Mouse (Mus musculus) MEL-GATA-1-ER (cell line): Measurements from ENCODE around the gene Sos2.
A peak's percentile ranks its signal among the peaks of the same experiment; 100 is the strongest.
"Not testable (repeated sequence)": the region's sequence is repeated elsewhere in the genome, so short reads cannot be mapped to it uniquely, and the experiment has no call there.

Source experiments
- DNase-seq: peaks from one replicate; pipeline ENCODE4 v3.0.0-alpha.2; 2012; ENCODE audit warnings: low read depth; ENCODE audit errors: extremely low read depth

The Sos2 gene

GRCm38 (mm10) chr12:69569926-69570325 is 111.7 kb downstream of the Sos2 start:
- DNase-seq: no peak

GRCm38 (mm10) chr12:69568266-69568665 is 113.4 kb downstream of the Sos2 start:
- DNase-seq: no peak

- DNase-seq: not testable (repeated sequence)
Measured at GRCm38 (mm10) chr12:69561006-69561405, 120.6 kb downstream of the Sos2 start.

GRCm38 (mm10) chr12:69556221-69556861 is 125.3 kb downstream of the Sos2 start:
- DNase-seq: no peak

DNA sequence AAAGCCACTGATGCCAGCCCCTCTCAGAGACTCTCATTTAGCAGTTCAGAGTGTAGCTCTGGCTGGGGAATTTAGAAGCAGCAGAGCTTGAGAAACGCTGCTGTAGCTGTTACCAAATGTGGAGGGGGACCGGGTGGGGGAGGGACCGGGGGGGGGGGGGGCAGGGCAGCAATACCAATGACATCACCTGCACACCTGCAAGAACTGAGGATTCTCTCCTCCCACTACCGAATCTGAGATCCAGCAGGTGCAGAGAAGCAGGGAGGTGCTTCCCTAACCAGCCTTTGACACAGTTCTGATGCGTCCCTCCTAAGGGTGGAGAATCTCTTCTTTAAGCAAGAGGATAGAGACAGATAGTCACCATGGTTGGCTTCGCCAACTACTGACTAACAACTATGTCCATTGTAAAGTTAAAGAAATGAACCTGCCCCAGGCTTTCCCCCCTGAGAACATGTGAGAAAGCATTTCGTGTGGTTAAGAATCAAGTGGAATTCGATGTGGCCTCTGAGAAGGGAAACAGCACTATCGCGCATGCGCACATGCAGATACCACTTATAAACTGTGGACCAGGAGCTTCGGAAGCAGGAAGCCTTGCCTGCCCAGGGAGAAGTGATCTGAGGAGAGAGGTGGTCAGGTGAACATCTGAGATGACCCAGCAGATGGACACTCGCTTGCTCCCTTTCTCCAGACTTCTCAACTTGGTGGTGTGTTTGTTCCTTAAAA is 136.0 kb downstream of the Sos2 start:
- no peak for DNase-seq

DNA sequence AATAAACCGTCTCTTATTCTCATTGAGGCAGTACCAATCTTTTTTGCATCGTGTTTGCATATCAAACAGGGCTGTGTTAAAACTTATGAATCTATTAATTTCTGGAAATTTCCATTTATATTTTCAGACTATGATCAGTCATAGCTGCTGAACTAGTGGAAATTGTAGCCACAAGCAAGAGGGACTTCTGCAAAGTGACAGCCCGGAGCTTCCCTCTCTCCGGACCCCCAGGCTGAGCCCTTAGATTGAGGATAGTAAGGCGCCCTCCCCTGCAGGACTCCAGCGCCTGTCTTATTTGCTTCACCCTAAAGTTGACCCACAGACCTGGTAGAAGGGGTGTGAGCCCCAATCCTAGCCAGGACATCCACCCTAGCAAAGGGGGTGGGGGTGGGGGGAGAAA is 136.7 kb downstream of the Sos2 start:
- DNase-seq: no peak

GRCm38 (mm10) chr12:69544562-69544961 is 137.1 kb downstream of the Sos2 start:
- DNase-seq: no peak

DNA sequence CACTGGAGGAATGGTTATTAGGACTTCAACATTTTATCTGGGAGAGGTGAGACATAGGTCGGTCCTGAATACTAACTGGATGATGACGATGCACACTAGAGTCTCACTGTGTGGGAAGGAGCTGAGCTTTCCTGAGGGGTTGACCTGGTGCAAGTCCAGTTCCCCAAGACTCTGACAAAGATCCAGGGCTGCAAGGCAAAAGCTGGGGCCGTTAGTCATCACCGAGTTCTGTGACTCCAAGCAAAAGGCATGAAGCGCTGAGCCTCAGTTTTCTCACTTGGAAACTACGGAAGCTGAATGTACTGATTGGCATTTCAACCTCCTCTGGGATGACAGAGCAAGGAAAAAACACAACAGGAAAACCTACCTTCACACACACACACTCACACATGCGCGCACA is 139.3 kb downstream of the Sos2 start:
- no peak for DNase-seq

DNA sequence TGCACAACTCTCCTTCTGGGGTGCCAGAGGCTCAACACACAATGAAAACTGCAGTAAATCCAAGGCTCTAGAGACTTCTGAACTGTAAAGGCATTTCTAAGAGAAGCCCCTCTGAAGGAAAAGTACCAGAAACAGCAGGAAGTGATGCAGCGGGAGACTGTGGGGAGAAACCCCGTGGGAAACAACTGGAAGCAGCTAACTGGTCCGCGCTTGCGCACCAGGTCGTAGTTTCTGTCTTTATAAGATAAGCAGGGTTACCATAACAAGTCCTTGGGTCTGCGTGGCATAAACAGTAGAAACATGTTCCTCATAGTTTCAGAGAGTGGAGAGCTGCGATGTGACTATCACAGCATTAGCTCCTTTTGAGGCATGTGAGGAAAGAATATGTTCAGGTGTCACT is 140.0 kb downstream of the Sos2 start:
- DNase-seq: peak; percentile 90

GRCm38 (mm10) chr12:69539353-69539752 is 142.3 kb downstream of the Sos2 start:
- peak; percentile 80 for DNase-seq

GRCm38 (mm10) chr12:69538362-69538950 is 143.2 kb downstream of the Sos2 start:
- peak; percentile 75 for DNase-seq

DNA sequence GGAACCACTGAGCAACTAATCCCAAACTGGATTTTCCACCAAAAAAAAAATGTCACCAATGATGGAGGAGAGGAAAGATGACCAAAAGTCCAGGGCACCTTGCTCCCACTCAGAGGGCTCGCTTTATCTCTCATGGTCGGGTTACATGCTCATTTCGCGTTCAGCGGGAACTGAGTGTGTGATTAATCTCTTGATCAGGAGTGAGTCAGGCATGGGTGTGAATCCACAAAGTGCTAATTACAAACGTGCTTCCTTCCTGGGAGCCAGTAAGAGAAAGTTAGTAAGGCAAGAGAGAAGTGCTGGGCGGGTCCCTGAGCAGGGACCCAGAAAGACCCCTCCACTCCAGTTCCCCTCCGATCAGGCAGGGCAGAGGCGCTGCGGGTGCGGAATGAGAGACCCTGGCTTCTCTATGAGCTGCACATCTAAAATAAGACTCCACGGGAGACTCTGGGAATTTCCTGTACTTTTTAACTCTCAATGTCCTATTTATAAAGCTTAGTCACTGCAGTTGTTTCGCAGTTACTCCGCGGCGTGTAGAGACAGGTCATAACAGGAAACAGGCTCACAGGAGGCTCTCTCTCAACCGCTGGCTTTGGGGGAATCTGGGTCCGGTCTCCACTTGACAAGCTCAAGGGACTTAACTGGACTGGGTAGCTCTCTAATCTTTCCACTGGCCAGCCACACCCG is 143.8 kb downstream of the Sos2 start:
- peak; percentile 70 for DNase-seq

DNA sequence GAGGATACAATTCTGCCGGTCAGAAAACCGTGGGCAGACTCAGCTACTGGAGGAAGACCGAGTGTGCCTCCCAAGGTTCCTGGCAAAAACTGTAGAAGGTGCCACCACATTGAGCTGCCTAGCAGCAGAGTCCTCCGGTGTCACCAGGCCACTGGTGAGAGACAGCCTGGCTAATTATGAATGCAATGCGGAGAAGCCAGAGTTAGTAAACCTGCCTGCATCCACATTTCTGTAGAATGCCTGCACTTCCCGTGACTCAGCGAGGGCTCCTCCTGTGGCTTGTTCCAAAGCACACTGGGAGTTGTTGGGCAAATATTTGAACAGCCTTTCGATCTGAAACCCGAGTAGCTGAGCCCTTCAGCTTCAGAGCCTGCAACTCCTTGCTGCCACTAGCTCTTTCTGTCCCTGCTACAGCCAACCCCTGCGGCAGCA is 144.4 kb downstream of the Sos2 start:
- DNase-seq: no peak

DNA sequence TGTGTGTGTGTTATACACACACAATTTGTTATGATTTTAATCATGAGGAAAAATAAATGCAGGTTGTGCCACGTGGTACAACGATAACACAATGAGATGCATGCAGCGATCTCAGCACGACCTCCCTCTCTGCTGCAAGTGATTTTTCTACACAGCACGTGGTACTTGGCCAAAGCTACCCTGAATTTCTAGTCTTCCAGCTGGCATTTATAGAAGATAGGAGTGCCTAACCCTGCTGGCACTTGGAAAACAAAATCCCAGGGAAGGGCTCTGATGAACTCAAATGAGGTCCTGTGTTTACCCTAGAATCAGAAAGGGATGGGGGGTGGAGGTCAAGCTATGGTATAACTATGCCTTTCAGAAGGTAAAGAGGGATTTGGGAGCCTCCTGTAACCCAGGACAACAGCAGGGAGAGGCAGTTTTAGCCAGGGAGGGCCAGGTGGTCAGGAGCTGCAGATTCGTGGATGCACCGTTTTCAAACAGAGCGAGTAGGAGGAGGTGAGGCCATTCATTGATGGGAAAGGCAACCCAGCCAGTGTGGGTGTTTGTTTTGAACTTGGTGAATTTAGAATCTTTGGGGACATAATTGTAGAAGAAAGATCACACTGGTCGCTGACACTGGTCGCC is 144.9 kb downstream of the Sos2 start:
- DNase-seq: no peak
